Mouse (Mus musculus): Measurements from ENCODE around the gene Hdc.

Hdc gene

DNA sequence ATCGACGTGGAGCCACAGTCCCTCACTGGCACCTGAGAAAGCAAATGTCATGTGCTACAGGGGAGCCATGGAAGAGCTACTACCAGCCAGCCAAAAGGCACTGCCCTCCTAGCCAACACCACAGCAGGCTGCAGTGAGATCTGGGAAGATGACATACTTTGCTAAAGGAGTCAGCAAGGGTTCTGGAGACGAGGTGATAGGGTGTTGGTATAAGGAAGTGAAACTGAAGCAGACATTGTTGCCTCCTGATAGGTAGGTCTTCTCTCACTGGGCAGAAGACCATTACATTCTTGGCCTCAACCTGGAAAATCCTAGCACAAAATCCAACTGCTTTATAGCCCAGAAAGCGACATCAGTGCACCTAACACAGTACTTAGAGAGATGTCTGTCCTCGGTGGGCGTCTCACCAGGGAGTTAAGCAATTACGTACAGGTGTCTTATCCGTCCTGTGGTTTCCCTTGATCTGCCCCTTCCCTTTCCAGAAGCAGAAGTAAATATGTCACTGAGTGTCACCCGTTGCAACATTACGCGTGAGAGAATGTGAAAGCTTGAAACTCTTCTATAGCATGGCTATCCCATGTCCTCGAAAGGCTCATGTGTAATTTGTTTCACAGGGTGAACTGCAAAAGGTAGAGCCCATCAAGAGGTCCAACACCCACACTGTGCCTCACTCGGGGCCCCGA, 17.0 kb downstream of the Hdc start:
- DNase-seq (ENCODE audit: low spot score in 2 of 2), result no peak

DNA sequence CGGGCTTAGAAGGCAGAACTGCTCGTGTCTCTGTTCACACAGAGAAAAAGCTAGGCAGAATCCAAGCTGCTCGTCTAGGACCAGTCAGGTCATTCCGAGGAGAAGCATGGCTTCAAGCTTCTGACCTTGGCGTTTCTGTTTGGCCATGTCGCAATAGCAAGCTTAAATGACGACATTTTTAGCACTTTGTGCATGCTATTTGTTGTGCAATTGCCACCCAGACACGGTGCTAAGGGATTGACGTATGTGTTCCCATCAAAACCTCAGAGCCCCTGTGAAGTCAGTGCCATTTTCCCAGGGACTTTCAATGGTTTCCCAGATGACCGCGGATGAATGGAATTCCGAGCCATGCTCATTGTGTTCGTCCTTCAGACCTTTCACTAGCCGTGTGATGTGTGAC, 18.6 kb downstream of the Hdc start:
- DNase-seq (ENCODE audit: low spot score in 2 of 2), result no peak

- no peak for DNase-seq (ENCODE audit: low spot score in 2 of 2)
These were observed 20.1 kb downstream of the Hdc start for GRCm38 (mm10) chr2:126599005-126599404.

DNA sequence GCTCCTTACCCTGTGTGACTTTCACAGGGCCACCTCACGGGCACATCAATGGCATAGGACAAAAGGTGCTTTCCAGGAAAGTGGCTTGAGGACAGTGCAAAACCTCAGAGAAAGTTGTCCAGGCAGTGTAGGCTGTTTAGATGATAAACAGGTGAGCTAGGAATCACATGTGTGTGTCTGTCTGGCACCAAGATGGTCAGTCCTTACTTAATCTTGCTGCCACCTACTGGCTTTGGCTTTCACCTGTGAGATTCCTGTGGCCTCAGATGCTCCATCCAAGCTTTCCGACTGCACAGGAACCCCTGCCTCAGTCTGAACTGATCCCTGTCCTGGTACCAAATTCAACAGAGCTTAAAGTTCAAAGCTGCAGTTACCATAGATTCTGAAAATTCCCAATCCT, 20.7 kb downstream of the Hdc start:
- DNase-seq (ENCODE audit: low spot score in 2 of 2), result no peak

- DNase-seq (ENCODE audit: low spot score in 2 of 2), result no peak
These were observed 21.5 kb downstream of the Hdc start for GRCm38 (mm10) chr2:126597279-126598241.

GRCm38 (mm10) chr2:126596347-126597072, 22.6 kb downstream of the Hdc start:
- no peak for DNase-seq (ENCODE audit: low spot score in 2 of 2)

DNA sequence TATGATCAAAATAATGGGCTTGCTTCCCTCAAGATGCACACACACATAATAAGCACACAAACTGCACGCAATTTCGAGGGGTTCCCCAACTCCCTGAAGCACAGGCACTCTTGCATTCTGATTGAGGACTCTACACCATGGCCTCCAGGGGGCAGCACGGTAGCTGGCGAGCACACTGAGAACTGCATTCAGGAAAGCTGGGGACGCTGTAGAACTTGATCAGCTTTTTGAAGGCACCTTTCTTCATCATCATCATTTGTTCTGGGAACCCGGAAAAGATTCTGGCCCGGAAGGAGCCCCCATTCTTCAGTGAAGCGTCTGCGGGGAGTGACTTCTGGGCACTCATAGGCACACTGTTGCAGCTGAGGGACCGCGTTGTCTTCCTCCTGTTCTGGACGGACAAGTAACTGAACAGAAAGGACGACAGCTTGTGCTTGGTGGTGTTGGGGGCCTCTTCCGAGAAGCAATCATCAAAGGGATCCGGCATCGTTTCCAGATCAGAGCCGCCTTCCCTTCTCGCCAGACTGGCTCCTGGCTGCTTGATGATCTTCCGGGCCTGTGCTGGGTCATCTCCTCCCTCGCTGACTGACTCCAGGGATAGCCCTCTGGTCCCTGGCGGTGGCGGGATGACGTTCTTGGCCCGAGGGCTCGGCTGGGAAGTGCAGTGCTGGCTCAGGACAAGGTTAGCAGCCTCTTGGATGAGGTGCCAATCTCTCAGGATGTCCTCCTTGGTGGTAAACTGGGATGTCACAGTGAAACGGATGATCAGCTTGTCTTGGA, 25.1 kb downstream of the Hdc start:
- DNase-seq (ENCODE audit: low spot score in 2 of 2), result peak; percentile 40 to 65

DNA sequence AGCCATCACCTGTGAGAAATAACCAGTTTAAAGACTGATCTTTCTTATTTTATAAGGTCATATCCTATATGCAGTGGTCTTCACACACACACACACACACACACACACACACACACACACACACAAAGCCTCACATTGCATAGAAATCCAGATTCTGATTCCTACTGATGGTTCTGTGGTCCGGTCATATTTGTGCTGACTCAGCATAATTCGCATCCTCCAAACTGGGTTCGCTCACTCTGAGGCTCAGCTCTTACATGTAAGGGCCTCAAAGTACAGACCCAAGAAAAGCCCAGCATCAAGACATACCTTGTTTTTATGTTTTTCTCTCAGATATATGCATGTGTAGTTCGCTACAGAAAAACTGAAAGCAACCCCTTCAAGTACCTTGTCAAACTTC, 27.8 kb downstream of the Hdc start:
- DNase-seq (ENCODE audit: low spot score in 2 of 2), result no peak

DNA sequence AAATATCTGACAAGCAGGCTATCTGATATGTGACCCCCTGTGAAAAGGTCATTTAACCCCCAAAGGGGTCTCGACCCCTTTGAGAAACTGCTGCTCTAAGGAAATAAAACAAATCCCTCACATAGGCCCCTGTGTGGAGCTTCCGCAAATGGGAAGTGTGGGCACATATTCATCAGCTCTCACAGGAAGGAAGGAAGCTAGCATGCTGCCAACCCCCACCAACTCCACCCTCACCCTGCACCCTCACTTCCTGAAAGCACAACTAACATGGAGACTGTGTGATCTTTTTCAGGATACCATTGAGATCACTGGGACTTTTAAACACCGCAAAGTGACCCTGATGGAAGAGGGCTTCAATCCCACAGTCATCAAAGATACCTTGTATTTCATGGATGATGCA, 31.6 kb downstream of the Hdc start:
- DNase-seq (ENCODE audit: low spot score in 2 of 2), result no peak

DNA sequence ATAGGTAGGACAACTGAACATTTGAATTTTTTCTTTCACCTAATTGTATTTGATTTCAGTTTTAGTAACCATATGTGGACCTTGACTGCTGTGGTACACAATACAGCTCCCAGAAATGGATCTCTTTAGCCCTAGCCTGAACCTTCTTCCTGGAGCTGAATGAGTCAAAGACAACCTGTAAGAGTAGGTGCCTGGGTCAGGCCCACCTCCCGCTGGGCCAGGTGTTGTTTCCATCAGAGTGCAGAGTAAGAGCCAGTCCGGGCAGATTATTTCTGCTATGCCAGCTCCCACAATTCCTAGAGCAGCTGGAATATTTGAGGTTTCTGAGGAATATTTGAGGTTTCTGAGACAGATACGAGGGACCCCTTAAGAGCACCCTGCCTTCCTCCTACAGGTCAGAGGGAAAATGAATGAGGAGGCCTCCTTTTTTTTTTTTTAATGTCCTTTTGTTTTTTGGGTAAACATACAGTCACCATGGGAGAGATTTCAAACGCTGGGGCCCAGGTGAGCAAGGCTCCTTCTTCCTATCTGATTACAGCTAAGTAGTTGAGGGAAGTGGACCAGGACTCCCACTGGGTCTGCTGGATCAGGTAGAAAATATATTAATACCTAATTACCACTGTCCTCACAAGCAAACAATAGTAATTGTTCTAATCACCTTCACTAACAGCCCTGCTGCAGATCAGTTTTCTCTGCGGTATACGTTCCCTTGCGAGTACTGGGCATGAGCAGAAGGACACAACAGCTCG, 34.3 kb downstream of the Hdc start:
- DNase-seq (ENCODE audit: low spot score in 2 of 2), result no peak

- no peak for DNase-seq (ENCODE audit: low spot score in 2 of 2)
These were observed 35.1 kb downstream of the Hdc start for GRCm38 (mm10) chr2:126583960-126584359.

DNA sequence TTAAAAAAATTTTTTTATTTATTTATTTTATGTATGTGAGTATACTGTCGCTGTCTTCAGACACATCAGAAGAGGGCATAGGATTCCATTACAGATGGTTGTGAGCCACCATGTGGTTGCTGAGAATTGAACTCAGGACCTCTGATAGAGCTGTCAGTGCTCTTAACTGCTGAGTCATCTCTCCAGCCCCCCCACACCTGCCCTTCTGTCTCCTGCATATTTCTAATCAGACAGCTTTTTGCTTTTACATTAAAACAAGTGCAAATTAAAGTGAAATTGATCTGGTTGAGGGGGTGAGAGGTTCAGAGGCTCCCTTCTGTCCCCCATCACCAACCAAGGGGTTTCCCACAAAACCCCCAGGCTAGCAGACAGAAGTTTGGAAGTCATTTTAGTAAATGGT, 39.8 kb downstream of the Hdc start:
- no peak for DNase-seq (ENCODE audit: low spot score in 2 of 2)

DNA sequence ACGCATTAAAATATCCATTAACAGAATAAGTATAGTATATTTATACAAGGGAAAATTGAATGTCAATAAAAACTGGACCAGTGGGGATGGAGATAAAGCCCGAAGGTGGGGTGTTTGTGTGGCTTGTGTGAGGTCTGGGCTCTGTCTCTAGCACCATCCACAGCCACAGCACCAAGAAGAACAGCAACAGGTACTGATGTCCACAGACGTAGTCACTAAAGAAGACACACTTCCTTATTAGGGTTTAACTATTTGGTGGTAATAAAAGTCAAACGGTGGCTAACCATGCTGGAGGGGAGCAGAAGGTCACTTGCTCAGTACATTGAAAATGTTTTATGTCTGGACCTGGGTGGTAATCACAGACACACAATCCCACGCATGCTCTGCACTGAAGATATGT, 41.7 kb downstream of the Hdc start:
- DNase-seq (ENCODE audit: low spot score in 2 of 2), result no peak

DNA sequence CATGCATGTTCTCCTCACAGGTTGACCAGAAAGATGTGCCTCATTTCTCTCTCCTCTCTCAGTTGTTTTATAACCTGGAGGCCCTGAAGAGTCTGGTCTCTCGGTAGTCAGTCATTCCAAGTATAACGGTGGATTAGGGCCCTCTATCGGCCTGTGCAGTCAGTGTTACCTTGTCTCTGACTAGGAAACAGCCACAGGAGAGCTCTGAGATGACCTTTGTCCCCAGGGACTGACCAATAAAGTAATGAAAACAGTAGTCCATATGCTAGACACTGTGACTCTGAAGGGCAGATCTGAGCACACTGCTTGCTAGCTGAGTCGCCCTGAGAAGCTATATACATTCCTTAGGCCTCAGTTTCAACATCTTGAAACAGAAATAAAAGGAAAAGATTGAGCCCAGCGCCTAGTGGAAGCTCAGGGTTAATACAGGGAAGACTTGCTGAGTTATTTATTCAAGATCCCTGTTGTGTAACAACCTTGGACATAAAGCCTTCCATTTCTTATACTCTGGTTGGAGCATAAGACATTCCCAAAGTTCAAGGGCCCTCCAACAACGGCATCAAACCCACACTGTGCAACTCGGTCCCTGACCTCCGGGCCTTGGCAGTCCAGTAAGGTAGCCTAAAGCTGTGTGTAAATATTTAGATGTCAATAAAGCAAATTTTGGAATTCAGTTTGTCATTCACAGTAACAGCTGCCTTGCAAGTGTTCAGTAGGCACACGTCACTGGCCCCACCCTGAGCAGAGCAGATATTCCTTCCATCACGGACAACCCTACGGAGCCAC, 43.5 kb downstream of the Hdc start:
- no peak for DNase-seq (ENCODE audit: low spot score in 2 of 2)

DNA sequence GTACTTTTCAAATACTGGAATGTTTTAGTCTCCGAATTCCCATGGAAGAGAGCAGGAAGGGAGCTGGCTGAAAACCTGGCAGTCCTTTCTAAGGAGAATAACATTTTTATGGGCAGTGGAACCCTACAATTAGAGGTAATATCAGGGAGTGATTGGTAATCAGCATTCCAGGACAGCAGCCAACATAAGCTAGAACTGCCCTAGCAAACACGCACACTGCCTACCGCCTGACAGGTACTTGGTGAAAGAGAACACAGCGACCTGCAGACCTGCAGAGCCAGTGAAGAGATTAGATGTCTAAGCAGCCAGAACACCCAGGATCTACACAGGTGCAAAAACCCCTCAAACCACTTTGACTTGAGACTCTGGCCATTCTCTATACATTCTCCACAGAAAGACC, 46.4 kb downstream of the Hdc start:
- no peak for DNase-seq (ENCODE audit: low spot score in 2 of 2)

DNA sequence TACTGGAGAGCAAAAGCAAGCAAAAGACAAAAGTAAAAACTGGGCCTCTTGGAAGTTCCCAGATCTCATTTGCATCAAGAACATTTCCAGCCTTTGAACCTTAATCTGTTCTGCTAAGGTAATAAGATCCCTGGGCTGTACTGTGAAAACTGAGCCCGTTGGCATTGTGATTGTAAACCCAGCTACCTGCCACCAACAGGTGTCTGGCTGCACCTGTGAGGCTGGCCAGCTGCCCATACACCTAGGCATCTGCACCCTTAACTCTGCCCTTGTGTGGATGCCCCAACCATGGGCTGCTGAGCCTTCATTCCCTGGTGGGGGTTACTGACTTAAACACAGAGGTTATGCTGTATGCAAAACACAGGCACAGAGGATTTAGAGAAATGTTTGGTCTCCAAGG, 46.9 kb downstream of the Hdc start:
- no peak for DNase-seq (ENCODE audit: low spot score in 2 of 2)

DNA sequence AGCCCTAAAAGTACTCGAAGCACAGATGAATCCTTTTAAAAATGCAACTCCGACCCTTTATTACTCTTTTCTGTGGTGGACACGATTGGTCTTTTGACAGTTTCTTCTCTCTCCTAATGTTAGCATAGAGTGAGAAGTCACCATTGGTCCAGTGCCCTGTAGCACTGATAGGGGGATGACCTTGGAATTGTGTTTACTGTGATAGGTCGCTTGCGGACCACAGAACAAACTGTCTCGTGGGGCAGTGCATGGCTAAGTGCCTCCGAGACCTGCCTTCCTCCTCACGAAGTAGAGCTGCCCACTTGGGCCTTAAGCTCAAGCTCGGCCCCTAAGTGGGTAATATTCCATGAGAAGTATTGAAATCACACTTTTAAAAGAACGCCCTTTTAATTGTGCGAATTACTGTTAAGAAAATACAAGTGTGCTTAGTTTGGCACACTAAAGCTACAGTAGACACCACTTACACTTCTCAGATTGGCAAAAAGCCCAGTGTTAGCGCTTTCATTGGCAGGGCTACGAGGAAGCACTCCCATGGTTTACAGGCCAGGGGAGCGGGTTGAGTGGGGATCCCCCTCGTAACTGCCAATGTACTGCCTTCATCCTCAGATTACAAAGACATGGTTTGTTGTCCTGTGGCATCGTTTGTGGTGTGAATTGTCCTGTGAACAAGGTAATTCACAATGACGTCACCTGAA, 55.5 kb downstream of the Hdc start:
- no peak for DNase-seq (ENCODE audit: low spot score in 2 of 2)

GRCm38 (mm10) chr2:126560094-126560493, 59.0 kb downstream of the Hdc start:
- no peak for DNase-seq (ENCODE audit: low spot score in 2 of 2)

DNA sequence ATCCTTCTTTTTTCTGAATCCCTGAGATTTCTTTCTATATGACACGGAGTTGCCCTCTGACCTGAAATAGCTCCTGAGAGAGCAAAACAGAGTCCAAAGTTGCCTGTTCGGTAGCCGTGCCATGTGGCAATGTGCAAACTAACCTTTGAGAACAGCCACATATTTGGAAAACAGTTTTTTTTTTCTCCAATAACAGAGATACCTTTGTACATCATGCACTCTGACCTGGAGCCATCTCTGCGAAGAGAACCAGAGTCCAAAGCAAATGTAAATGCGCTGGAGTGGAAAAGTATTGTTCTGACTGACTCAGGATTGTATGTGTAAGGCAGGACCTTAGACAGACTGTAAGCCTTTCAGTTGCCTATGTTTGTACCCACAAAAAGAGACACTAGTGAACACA, 63.6 kb downstream of the Hdc start:
- DNase-seq (ENCODE audit: low spot score in 2 of 2), result no peak

DNA sequence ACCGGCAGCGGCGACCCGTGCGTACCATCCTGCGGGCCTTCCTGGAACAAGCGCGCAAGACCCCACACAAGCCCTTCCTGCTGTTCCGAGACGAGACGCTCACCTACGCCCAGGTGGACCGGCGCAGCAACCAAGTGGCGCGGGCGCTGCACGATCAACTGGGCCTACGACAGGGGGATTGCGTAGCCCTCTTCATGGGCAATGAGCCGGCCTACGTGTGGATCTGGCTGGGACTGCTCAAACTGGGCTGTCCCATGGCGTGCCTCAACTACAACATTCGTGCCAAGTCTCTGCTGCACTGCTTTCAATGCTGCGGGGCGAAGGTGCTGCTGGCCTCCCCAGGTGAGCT, 65.8 kb downstream of the Hdc start:
- DNase-seq (ENCODE audit: low spot score in 2 of 2), result no peak

All from urinary bladder, adult 18-20 months (tissue).